Mouse (Mus musculus): ENCODE measurements around the gene Tulp2. TPM values are rescaled to one million over a fixed set of nuclear protein-coding genes. Genes with fewer than 3 reads are reported as not detected.

Gene Tulp2
- polyA plus RNA-seq, 1 experiment from 2014 or later = 1.5 TPM

GRCm38 (mm10) chr7:45539095-45539494, 57.4 kb downstream of the Tulp2 start:
- Histone ChIP-seq H3K9me3 (replicated peaks; ENCODE audit: control insufficient read depth, low read length) (no peaks in the 10 kb centered on the region), H3K9ac (ENCODE audit: low read depth, low read length) (no peak overlapping the region), H3K4me2 (no peak overlapping the region), H3K4me3 (ENCODE audit: low read depth, low read length) (no peak overlapping the region), H3K4me1 (ENCODE audit: control insufficient read depth, insufficient read depth, low read length) (peaks cover 4% of the 10 kb centered on the region), H3K36me3 (ENCODE audit: control insufficient read depth, insufficient read depth, low read length) (no peaks in the 10 kb centered on the region), H3K27ac (ENCODE audit: low read depth, low read length) (no peak overlapping the region), H3K27me3 (ENCODE audit: control insufficient read depth, insufficient read depth, low read length) (no peaks in the 10 kb centered on the region)
- no peak for ATAC-seq (replicated peaks; ENCODE audit: insufficient number of reproducible peaks, low FRiP score, low TSS enrichment)
- 77% methylated on average over 3 of the region's 3 CpGs for WGBS (ENCODE audit: insufficient replicate concordance)

GRCm38 (mm10) chr7:45540213-45540612, 58.5 kb downstream of the Tulp2 start:
- WGBS (ENCODE audit: insufficient replicate concordance) = 72% methylated on average over 2 of the region's 2 CpGs
- H3K27me3 ChIP-seq (ENCODE audit: control insufficient read depth, insufficient read depth, low read length) = no peaks in the 10 kb centered on the region
- H3K4me1 ChIP-seq (ENCODE audit: control insufficient read depth, insufficient read depth, low read length) = peaks cover 4% of the 10 kb centered on the region
- H3K27ac ChIP-seq (ENCODE audit: low read depth, low read length) = no peak overlapping the region
- H3K9me3 ChIP-seq (replicated peaks; ENCODE audit: control insufficient read depth, low read length) = no peaks in the 10 kb centered on the region
- H3K4me3 ChIP-seq (ENCODE audit: low read depth, low read length) = no peak overlapping the region
- H3K9ac ChIP-seq (ENCODE audit: low read depth, low read length) = no peak overlapping the region
- H3K36me3 ChIP-seq (ENCODE audit: control insufficient read depth, insufficient read depth, low read length) = no peaks in the 10 kb centered on the region
- ATAC-seq (replicated peaks; ENCODE audit: insufficient number of reproducible peaks, low FRiP score, low TSS enrichment) = no peak
- no peak overlapping the region for H3K4me2 ChIP-seq

DNA sequence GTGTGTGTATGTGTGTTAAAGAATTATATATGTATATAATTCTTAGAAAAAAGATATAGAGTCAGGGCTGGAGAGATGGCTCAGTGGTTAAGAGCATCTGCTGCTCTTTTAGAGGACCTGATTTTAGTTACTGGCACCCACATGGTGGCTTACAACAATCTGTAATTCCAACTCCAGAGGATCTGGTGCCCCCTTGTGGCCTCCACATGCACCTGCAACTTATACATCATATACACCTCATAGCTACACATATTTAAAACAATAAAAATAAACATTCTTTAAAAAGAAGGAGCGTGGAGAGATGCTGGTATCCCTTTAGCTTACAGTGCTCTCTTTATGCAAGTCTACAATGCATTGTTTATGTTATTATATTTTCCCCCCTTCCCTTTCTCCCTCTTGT, 62.8 kb downstream of the Tulp2 start:
- no peak for ATAC-seq (replicated peaks; ENCODE audit: insufficient number of reproducible peaks, low FRiP score, low TSS enrichment)
- H3K9ac ChIP-seq (ENCODE audit: low read depth, low read length) = no peak overlapping the region
- 77% methylated on average over 1 of the region's 1 CpGs for WGBS (ENCODE audit: insufficient replicate concordance)
- no peaks in the 10 kb centered on the region for H3K36me3 ChIP-seq (ENCODE audit: control insufficient read depth, insufficient read depth, low read length)
- no peak overlapping the region for H3K4me2 ChIP-seq
- H3K27ac ChIP-seq (ENCODE audit: low read depth, low read length) = no peak overlapping the region
- H3K9me3 ChIP-seq (replicated peaks; ENCODE audit: control insufficient read depth, low read length) = no peaks in the 10 kb centered on the region
- no peaks in the 10 kb centered on the region for H3K4me1 ChIP-seq (ENCODE audit: control insufficient read depth, insufficient read depth, low read length)
- H3K4me3 ChIP-seq (ENCODE audit: low read depth, low read length) = no peak overlapping the region
- H3K27me3 ChIP-seq (ENCODE audit: control insufficient read depth, insufficient read depth, low read length) = no peaks in the 10 kb centered on the region

DNA sequence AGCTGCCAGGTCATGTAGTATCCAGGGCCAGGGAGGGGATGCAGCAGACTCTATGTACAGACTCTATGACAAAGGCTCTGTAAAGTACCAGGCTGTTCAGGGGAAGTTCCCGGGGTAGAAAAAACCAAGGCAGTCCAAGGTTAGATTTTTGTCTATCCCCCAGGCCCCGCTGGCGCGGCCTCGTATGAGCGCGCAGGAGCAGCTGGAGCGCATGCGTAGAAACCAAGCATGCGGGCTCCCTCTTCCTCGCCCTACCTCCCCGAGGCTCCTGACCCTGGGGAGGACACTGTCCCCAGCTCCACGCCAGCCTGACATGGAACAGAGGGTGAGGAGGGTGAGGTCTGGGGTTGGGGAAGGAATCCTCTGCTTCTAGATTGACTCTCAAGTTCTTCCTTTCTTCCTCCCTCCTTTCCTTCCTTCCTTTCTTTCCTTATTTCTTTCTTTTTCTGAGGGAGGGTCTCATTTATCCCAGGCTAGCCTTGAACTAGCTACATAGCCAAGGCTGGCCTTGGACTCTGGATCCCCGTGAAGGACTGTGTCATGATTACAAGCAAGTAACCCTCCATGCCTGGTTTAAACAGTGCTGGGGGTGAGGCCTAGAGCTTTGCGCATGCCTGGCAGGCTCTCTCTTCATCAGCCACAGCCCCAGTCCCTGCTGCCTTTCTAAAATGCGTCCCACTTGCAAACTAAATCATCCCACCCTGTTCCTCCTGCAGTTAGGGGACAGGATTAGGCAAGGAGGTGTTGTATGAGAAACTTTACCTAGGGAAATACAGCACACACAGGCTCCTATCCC, 68.2 kb downstream of the Tulp2 start:
- WGBS (ENCODE audit: insufficient replicate concordance) = 89% methylated on average over 16 of the region's 16 CpGs
- Histone ChIP-seq H3K9me3 (replicated peaks; ENCODE audit: control insufficient read depth, low read length) (no peaks in the 10 kb centered on the region), H3K9ac (ENCODE audit: low read depth, low read length) (no peak overlapping the region), H3K4me3 (ENCODE audit: low read depth, low read length) (no peak overlapping the region), H3K36me3 (ENCODE audit: control insufficient read depth, insufficient read depth, low read length) (no peaks in the 10 kb centered on the region), H3K27ac (ENCODE audit: low read depth, low read length) (no peak overlapping the region), H3K4me2 (no peak overlapping the region), H3K27me3 (ENCODE audit: control insufficient read depth, insufficient read depth, low read length) (no peaks in the 10 kb centered on the region), H3K4me1 (ENCODE audit: control insufficient read depth, insufficient read depth, low read length) (no peaks in the 10 kb centered on the region)
- no peak for ATAC-seq (replicated peaks; ENCODE audit: insufficient number of reproducible peaks, low FRiP score, low TSS enrichment)

- Histone ChIP-seq H3K4me1 (ENCODE audit: control insufficient read depth, insufficient read depth, low read length) (no peaks in the 10 kb centered on the region), H3K4me2 (no peak overlapping the region), H3K9me3 (replicated peaks; ENCODE audit: control insufficient read depth, low read length) (no peaks in the 10 kb centered on the region), H3K27ac (ENCODE audit: low read depth, low read length) (no peak overlapping the region), H3K4me3 (ENCODE audit: low read depth, low read length) (no peak overlapping the region), H3K36me3 (ENCODE audit: control insufficient read depth, insufficient read depth, low read length) (no peaks in the 10 kb centered on the region), H3K27me3 (ENCODE audit: control insufficient read depth, insufficient read depth, low read length) (no peaks in the 10 kb centered on the region), H3K9ac (ENCODE audit: low read depth, low read length) (no peak overlapping the region)
- ATAC-seq (replicated peaks; ENCODE audit: insufficient number of reproducible peaks, low FRiP score, low TSS enrichment) = no peak
- WGBS (ENCODE audit: insufficient replicate concordance) = 72% methylated on average over 11 of the region's 11 CpGs
Observed at GRCm38 (mm10) chr7:45550821-45551511, 69.3 kb downstream of the Tulp2 start.

DNA sequence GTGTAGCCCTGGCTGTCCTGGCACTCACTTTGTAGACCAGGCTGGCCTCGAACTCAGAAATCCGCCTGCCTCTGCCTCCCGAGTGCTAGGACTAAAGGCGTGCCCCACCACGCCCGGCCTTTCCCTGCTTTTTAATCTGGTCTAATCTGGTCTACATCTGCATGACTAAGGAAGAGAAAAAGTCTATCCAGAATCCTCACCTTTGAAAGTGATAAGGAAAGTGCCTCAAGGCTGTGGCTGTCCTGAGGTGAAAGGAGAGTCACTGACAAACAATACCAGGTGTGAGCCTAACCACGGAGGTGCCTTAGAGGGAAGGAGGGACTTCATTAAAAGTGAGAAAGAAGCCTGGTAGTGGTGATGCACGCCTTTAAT, 69.8 kb downstream of the Tulp2 start:
- Histone ChIP-seq H3K4me3 (ENCODE audit: low read depth, low read length) (no peak overlapping the region), H3K27me3 (ENCODE audit: control insufficient read depth, insufficient read depth, low read length) (no peaks in the 10 kb centered on the region), H3K9me3 (replicated peaks; ENCODE audit: control insufficient read depth, low read length) (no peaks in the 10 kb centered on the region), H3K4me1 (ENCODE audit: control insufficient read depth, insufficient read depth, low read length) (no peaks in the 10 kb centered on the region), H3K4me2 (no peak overlapping the region), H3K9ac (ENCODE audit: low read depth, low read length) (no peak overlapping the region), H3K36me3 (ENCODE audit: control insufficient read depth, insufficient read depth, low read length) (no peaks in the 10 kb centered on the region), H3K27ac (ENCODE audit: low read depth, low read length) (no peak overlapping the region)
- 75% methylated on average over 8 of the region's 8 CpGs for WGBS (ENCODE audit: insufficient replicate concordance)
- no peak for ATAC-seq (replicated peaks; ENCODE audit: insufficient number of reproducible peaks, low FRiP score, low TSS enrichment)

DNA sequence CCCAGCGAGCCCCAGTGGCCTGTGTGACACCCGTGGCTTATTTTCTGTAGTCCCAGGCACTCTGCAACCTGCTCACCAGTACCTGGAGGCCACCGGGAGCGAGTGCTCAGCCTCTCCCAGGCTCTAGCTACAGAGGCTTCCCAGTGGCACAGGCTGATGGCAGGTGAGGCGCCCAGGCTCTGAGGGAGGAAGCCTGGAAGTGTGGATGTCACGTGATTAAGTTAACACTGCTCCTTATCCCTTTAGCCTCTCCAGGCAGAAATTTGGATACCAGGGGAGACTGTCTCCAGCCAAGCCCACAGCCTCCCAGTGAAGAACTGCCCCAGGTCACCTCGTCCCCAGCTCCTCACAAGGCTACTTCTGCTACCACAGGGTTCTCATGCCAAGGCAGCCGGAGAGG, 71.8 kb downstream of the Tulp2 start:
- Histone ChIP-seq H3K4me2 (no peak overlapping the region), H3K36me3 (ENCODE audit: control insufficient read depth, insufficient read depth, low read length) (no peaks in the 10 kb centered on the region), H3K9me3 (replicated peaks; ENCODE audit: control insufficient read depth, low read length) (no peaks in the 10 kb centered on the region), H3K9ac (ENCODE audit: low read depth, low read length) (no peak overlapping the region), H3K4me1 (ENCODE audit: control insufficient read depth, insufficient read depth, low read length) (no peaks in the 10 kb centered on the region), H3K4me3 (ENCODE audit: low read depth, low read length) (no peak overlapping the region), H3K27me3 (ENCODE audit: control insufficient read depth, insufficient read depth, low read length) (no peaks in the 10 kb centered on the region), H3K27ac (ENCODE audit: low read depth, low read length) (no peak overlapping the region)
- no peak for ATAC-seq (replicated peaks; ENCODE audit: insufficient number of reproducible peaks, low FRiP score, low TSS enrichment)
- 56% methylated on average over 8 of the region's 8 CpGs for WGBS (ENCODE audit: insufficient replicate concordance)

DNA sequence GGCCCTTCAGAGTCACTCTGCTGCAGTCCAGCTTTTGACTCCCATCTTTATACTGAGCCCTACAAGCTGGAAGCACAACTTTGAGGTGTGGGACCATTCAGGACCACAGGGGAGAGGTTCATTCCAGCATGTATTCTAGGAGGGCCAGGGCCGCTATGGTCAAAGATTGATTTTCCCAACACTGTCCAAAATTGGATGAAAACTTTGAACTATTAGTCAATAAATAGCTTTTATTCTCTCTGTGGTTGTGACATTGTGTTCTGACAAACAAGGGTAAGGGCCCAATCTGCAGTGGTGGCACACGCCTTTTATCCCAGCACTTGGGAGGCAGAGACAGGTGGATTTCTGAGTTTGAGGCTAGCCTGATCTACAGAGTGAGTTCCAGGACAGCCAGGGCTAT, 72.3 kb downstream of the Tulp2 start:
- H3K4me1 ChIP-seq (ENCODE audit: control insufficient read depth, insufficient read depth, low read length) = no peaks in the 10 kb centered on the region
- H3K9me3 ChIP-seq (replicated peaks; ENCODE audit: control insufficient read depth, low read length) = no peaks in the 10 kb centered on the region
- WGBS (ENCODE audit: insufficient replicate concordance) = 79% methylated on average over 2 of the region's 2 CpGs
- H3K27ac ChIP-seq (ENCODE audit: low read depth, low read length) = no peak overlapping the region
- no peaks in the 10 kb centered on the region for H3K36me3 ChIP-seq (ENCODE audit: control insufficient read depth, insufficient read depth, low read length)
- H3K9ac ChIP-seq (ENCODE audit: low read depth, low read length) = no peak overlapping the region
- H3K27me3 ChIP-seq (ENCODE audit: control insufficient read depth, insufficient read depth, low read length) = no peaks in the 10 kb centered on the region
- no peak overlapping the region for H3K4me2 ChIP-seq
- no peak overlapping the region for H3K4me3 ChIP-seq (ENCODE audit: low read depth, low read length)
- no peak for ATAC-seq (replicated peaks; ENCODE audit: insufficient number of reproducible peaks, low FRiP score, low TSS enrichment)

DNA sequence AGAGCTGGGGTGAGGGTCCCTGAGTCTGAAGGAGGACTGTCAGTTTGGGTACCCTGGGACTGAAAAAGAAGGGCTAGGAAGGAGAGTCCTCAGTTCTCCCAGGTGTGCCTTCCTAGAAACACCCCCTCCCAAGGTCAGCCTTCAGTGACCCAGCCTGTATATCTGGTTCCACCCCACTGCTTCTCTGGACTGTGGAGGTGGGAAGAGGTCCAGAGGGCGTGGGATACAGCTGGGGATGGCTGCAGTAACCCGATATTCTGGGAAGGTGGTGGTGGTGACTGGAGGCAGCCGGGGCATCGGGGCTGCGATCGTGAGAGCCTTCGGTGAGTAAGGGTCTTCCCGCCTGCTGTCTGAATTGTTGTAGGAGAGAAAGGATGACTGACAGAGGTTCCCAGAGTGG, 73.1 kb downstream of the Tulp2 start, which contains the start of gene Hsd17b14:
Gene Hsd17b14 (plus strand): TSS at position 150 of the 400 bp plus-strand sequence.
- no peak for ATAC-seq (replicated peaks; ENCODE audit: insufficient number of reproducible peaks, low FRiP score, low TSS enrichment)
- H3K9ac ChIP-seq (ENCODE audit: low read depth, low read length) = no peak within 1 kb of the TSS
- WGBS (ENCODE audit: insufficient replicate concordance) = 43% methylated on average over 8 of the region's 8 CpGs

More for the DNA sequence above, 73.1 kb downstream of the Tulp2 start, which contains the start of gene Hsd17b14:
- H3K36me3 ChIP-seq (ENCODE audit: control insufficient read depth, insufficient read depth, low read length) = no peaks in the 10 kb centered on the region
- no peaks in the 10 kb centered on the region for H3K4me1 ChIP-seq (ENCODE audit: control insufficient read depth, insufficient read depth, low read length)
- H3K9me3 ChIP-seq (replicated peaks; ENCODE audit: control insufficient read depth, low read length) = no peaks in the 10 kb centered on the region
- H3K27me3 ChIP-seq (ENCODE audit: control insufficient read depth, insufficient read depth, low read length) = no peaks in the 10 kb centered on the region
- H3K4me3 ChIP-seq (ENCODE audit: low read depth, low read length) = no peak within 1 kb of the TSS
- H3K27ac ChIP-seq (ENCODE audit: low read depth, low read length) = no peak within 1 kb of the TSS
- no peak within 1 kb of the TSS for H3K4me2 ChIP-seq

Measured in heart, embryonic 11.5 days (tissue).